ENCODE assay signal across 12 mouse cellular contexts in the genomic region with DNA sequence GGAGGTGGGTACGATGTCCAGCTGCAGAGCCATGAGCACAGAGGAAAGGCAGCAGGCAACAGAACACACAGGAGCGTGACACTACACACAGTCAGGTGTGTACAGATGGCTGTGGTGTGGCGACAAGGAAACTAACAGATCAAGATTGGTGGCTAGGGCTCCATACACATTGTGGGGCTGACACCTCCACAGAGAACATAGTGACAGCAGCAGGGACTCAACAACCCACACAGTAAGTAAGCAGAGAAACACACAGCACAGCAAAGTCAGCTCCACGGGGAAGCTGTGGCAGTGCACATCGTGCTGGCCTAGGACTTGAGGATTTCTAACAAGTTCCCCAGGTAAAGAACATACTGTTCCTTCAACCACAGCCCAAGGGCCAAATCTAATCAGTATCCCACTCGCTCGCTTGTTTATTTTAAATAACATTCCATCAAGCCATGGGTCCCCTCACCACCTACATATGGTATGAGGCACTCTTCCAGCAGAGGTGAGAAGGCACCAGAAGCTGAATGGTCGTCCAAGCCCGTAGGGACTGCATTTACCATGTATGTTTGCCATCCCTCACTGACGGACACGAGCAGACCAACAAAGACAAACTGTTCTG.
DNase-seq lines count a peak whose midpoint lies in the region; ATAC-seq and TF ChIP-seq lines count a peak whose summit lies in the region.
"Had no signal": no experiment of that assay in that cellular context is flagged by ENCODE, and none has a peak within 500 bp of the region (broad histone marks: within the 10 kb centered on the region; RNA-seq: fewer than 3 reads in every experiment).

No protein-coding gene starts in this region.

- no peak overlapping the region for H3K9ac ChIP-seq in kidney, postnatal 0 days (ENCODE audit: low read depth, low read length)
- no peak overlapping the region for H3K9ac ChIP-seq in stomach, postnatal 0 days (ENCODE audit: low read length)
- H3K9ac ChIP-seq: embryonic facial prominence, embryonic 13.5 days; forebrain, embryonic 15.5 days had no signal

- ATAC-seq in kidney, postnatal 0 days (replicated peaks; ENCODE audit: low FRiP score, low read depth), result no peak
- peak; percentile 38 for ATAC-seq in stomach, postnatal 0 days (ENCODE audit: low FRiP score, low TSS enrichment)
- ATAC-seq: forebrain, embryonic 15.5 days; midbrain, embryonic 16.5 days had no signal

- TF ChIP-seq EP300 in stomach, postnatal 0 days (optimal IDR thresholded peaks at IDR 0.05), result no peak

- H3K4me1 ChIP-seq in heart, embryonic 10.5 days, result peaks cover 75% of the 10 kb centered on the region
- H3K4me1 ChIP-seq in kidney, postnatal 0 days (replicated peaks; ENCODE audit: insufficient read depth, low read length), result peaks cover 29% of the 10 kb centered on the region
- H3K4me1 ChIP-seq in thymus, adult 2 months (replicated peaks; ENCODE audit: control insufficient read depth, insufficient read depth, low read length), result peaks cover 30% of the 10 kb centered on the region
- peaks cover 9% of the 10 kb centered on the region for H3K4me1 ChIP-seq in stomach, postnatal 0 days (replicated peaks; ENCODE audit: control insufficient read depth, insufficient read depth)

- WGBS in heart, embryonic 10.5 days, result 72% methylated on average over 11 of the region's 11 CpGs
- 71% methylated on average over 11 of the region's 11 CpGs for WGBS in kidney, postnatal 0 days
- WGBS in thymus, adult 2 months, result 72% methylated on average over 11 of the region's 11 CpGs
- 57% methylated on average over 11 of the region's 11 CpGs for WGBS in stomach, postnatal 0 days

- no peaks in the 10 kb centered on the region for H3K27me3 ChIP-seq in heart, embryonic 10.5 days (ENCODE audit: insufficient read depth, poor library complexity, severe bottlenecking)
- H3K27me3 ChIP-seq in kidney, postnatal 0 days (ENCODE audit: insufficient read depth, low read length), result no peaks in the 10 kb centered on the region
- no peaks in the 10 kb centered on the region for H3K27me3 ChIP-seq in thymus, adult 2 months (ENCODE audit: control insufficient read depth, insufficient read depth, low read length)
- no peaks in the 10 kb centered on the region for H3K27me3 ChIP-seq in stomach, postnatal 0 days (ENCODE audit: control insufficient read depth, insufficient read depth, low read length)
- H3K27me3 ChIP-seq: embryonic facial prominence, embryonic 13.5 days; forebrain, embryonic 15.5 days had no signal

- H3K27ac ChIP-seq in heart, embryonic 10.5 days, result peak overlapping the region; percentile 56; the same call in 1 of the 2 replicates
- peak overlapping the region; percentile 73 for H3K27ac ChIP-seq in kidney, postnatal 0 days
- H3K27ac ChIP-seq in thymus, adult 2 months (ENCODE audit: control insufficient read depth, insufficient read depth, low read length), result peak overlapping the region; percentile 42; the same call in 1 of the 2 replicates
- H3K27ac ChIP-seq in stomach, postnatal 0 days (replicated peaks), result peak overlapping the region; percentile 65
- H3K27ac ChIP-seq: embryonic facial prominence, embryonic 13.5 days; forebrain, embryonic 15.5 days had no signal

- no peak overlapping the region for H3K4me3 ChIP-seq in heart, embryonic 10.5 days
- no peak overlapping the region for H3K4me3 ChIP-seq in kidney, postnatal 0 days (replicated peaks; ENCODE audit: low read depth, low read length)
- no peak overlapping the region for H3K4me3 ChIP-seq in thymus, adult 2 months (ENCODE audit: control insufficient read depth, insufficient read depth, low read length)
- no peak overlapping the region for H3K4me3 ChIP-seq in stomach, postnatal 0 days (ENCODE audit: low read depth, low read length)
- H3K4me3 ChIP-seq: embryonic facial prominence, embryonic 13.5 days; forebrain, embryonic 15.5 days had no signal

- H3K36me3 ChIP-seq in heart, embryonic 10.5 days, result 0 out of 2 replicates have a peak, but pooled peaks cover 5% of the 10 kb centered on the region
- H3K36me3 ChIP-seq in kidney, postnatal 0 days (ENCODE audit: insufficient read depth, low read length), result no peaks in the 10 kb centered on the region
- H3K36me3 ChIP-seq in thymus, adult 2 months (ENCODE audit: control insufficient read depth, insufficient read depth, low read length), result no peaks in the 10 kb centered on the region
- H3K36me3 ChIP-seq in stomach, postnatal 0 days (ENCODE audit: control insufficient read depth, insufficient read depth, low read length), result no peaks in the 10 kb centered on the region
- H3K36me3 ChIP-seq: embryonic facial prominence, embryonic 13.5 days; forebrain, embryonic 15.5 days had no signal

- DNase-seq in heart, embryonic 10.5 days (ENCODE audit: low spot score), result no peak
- no peak for DNase-seq in heart, adult 8-10 months (ENCODE audit: low spot score)
- no peak for DNase-seq in kidney, postnatal 0 days (ENCODE audit: low spot score)
- no peak for DNase-seq in kidney, postnatal 10 days
- DNase-seq in thymus, adult 2 months, result no peak
- DNase-seq in thymus, adult 18-20 months, result no peak
- no peak for DNase-seq in stomach, postnatal 0 days (ENCODE audit: low spot score)
- no peak for DNase-seq in thymus, postnatal 0 days (ENCODE audit: low spot score)
- DNase-seq: cerebellum, adult 18-20 months had no signal

- H3K4me2 ChIP-seq in kidney, postnatal 0 days (ENCODE audit: low read length), result no peak overlapping the region
- H3K4me2 ChIP-seq in stomach, postnatal 0 days (replicated peaks; ENCODE audit: low read depth), result no peak overlapping the region
- H3K4me2 ChIP-seq: embryonic facial prominence, embryonic 13.5 days; forebrain, embryonic 15.5 days had no signal

- no peak for TF ChIP-seq POLR2A in thymus, adult 2 months (IDR thresholded peaks at IDR 0.05; ENCODE audit: control insufficient read depth, extremely low read depth, insufficient read depth, low read length, poor library complexity)

- TF ChIP-seq CTCF in kidney, postnatal 0 days (IDR thresholded peaks at IDR 0.05; ENCODE audit: low read depth), result no peak
- no peak for TF ChIP-seq CTCF in thymus, adult 2 months (IDR thresholded peaks at IDR 0.05; ENCODE audit: borderline replicate concordance, control insufficient read depth, extremely low read depth, insufficient read depth, low read length, poor library complexity)
- no peak for TF ChIP-seq CTCF in stomach, postnatal 0 days (IDR thresholded peaks at IDR 0.05; ENCODE audit: low read depth)

- H3K9me3 ChIP-seq in heart, embryonic 10.5 days, result no peaks in the 10 kb centered on the region
- no peaks in the 10 kb centered on the region for H3K9me3 ChIP-seq in kidney, postnatal 0 days (replicated peaks; ENCODE audit: low read length)
- no peaks in the 10 kb centered on the region for H3K9me3 ChIP-seq in stomach, postnatal 0 days (ENCODE audit: control insufficient read depth, low read length)
- H3K9me3 ChIP-seq: embryonic facial prominence, embryonic 13.5 days; forebrain, embryonic 15.5 days had no signal
